Mouse (Mus musculus) intestine, embryonic 16.5 days (tissue): ENCODE data around the gene Clec16a. TPM values are rescaled to one million over a fixed set of nuclear protein-coding genes. Genes with fewer than 3 reads are reported as not detected.

Experiments
- ATAC-seq: fragments of 200-750 bp; cut with Nextera tagmentation; 2 replicates; pipeline ENCODE4 v1.8.0; 2017; ENCODE audit warnings: moderate TSS enrichment, moderate library complexity
- H3K27ac ChIP-seq: fragments of 300-500 bp; sonication (generic); 2 replicates; pipeline ENCODE4 v1.5.1; 2014; ENCODE audit warnings: mild to moderate bottlenecking, low read length
- H3K27me3 ChIP-seq: fragments of 300-500 bp; sonication (generic); replicated peaks from 2 replicates; pipeline ENCODE4 v1.6.1; 2014; ENCODE audit warnings: low read length, control low read depth, mixed read lengths; ENCODE audit not compliant: control insufficient read depth, insufficient read depth
- H3K36me3 ChIP-seq: fragments of 300-500 bp; sonication (generic); 2 replicates; pipeline ENCODE4 v1.6.1; 2014; ENCODE audit warnings: low read length, control low read depth; ENCODE audit not compliant: control insufficient read depth, insufficient read depth
- H3K4me1 ChIP-seq: fragments of 300-500 bp; sonication (generic); 2 replicates; pipeline ENCODE4 v1.6.1; 2014; ENCODE audit warnings: low read length, control low read depth, mixed read lengths; ENCODE audit not compliant: control insufficient read depth, insufficient read depth
- H3K4me2 ChIP-seq: fragments of 300-500 bp; sonication (generic); 2 replicates; pipeline ENCODE4 v1.6.1; 2014; ENCODE audit warnings: low read depth, low read length, control low read depth
- H3K4me3 ChIP-seq: fragments of 300-500 bp; sonication (generic); 2 replicates; pipeline ENCODE4 v1.5.1; 2014; ENCODE audit warnings: mild to moderate bottlenecking, low read length
- H3K9ac ChIP-seq: fragments of 300-500 bp; sonication (generic); 2 replicates; pipeline ENCODE4 v1.6.1; 2014; ENCODE audit warnings: low read depth, low read length
- H3K9me3 ChIP-seq: fragments of 300-500 bp; sonication (generic); 2 replicates; pipeline ENCODE4 v1.6.1; 2016; ENCODE audit warnings: low read length, control low read depth; ENCODE audit not compliant: control insufficient read depth
- WGBS: fragments of 180-500 bp; shearing (Covaris S2); extraction: QIAGEN DNeasy Blood & Tissue Kit; methylation state at CpG from one replicate; pipeline ENCODE4 v1.1.7; 2014; 5-methylcytosine and 5-hydroxymethylcytosine counted together
- polyA plus RNA-seq: library from polyadenylated mRNA; unstranded; fragments of >200 nt; fragmentation: Nextera tagmentation; extraction: Ambion mirVana; gene quantifications from 2 replicates; pipeline ENCODE4 v1.2.1, GENCODE M21; 2015

Gene Clec16a
- polyA plus RNA-seq, 1 experiment from 2014 or later: 24.3 TPM

DNA sequence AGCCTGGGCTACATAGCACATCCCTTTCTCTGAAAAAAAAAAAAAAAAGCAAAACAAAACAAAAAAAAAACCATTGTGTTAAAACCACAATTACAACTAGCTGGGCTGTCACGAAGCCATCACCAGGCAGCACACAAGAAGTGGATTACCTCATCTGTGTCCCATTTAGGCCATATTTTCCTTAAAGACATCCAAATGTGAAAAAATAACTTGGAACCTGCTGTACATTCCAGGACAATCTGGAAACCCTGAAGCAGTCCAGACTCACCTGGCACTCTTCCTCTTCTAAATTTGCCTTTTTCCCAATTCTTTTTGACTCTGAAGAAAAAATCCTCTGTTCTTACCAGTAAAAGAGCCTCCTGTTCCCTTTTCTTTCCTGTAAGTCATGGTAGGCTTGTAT, 166.4 kb downstream of the Clec16a start:
- Histone ChIP-seq H3K4me2 (no peak overlapping the region), H3K9me3 (no peaks in the 10 kb centered on the region), H3K36me3 (no peaks in the 10 kb centered on the region), H3K27me3 (no peaks in the 10 kb centered on the region), H3K4me3 (no peak overlapping the region), H3K9ac (no peak overlapping the region), H3K27ac (no peak overlapping the region), H3K4me1 (peaks cover 8% of the 10 kb centered on the region)
- WGBS: 83% methylated on average over 1 of the region's 1 CpGs
- no peak for ATAC-seq

DNA sequence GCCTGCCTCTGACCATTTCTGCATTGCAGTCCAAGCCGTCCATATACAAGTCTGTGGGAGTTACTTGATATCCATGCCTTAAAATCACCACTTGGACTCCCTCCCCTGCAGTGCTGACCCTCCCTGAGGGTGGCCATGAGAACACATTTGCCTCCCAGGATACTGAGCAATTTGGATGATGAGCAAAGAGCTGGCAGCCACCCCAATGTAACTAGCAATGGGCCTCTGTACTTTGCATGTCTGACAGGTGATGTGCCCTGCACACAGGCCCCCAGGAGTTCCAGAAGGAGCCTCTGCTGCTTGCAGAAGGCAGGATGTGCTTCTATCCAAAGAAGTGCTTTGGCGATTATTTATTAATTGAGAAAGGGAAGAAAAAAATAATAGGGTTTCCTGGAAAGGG, 167.9 kb downstream of the Clec16a start:
- 51% methylated on average over 2 of the region's 2 CpGs for WGBS
- ATAC-seq: no peak
- no peaks in the 10 kb centered on the region for H3K27me3 ChIP-seq

DNA sequence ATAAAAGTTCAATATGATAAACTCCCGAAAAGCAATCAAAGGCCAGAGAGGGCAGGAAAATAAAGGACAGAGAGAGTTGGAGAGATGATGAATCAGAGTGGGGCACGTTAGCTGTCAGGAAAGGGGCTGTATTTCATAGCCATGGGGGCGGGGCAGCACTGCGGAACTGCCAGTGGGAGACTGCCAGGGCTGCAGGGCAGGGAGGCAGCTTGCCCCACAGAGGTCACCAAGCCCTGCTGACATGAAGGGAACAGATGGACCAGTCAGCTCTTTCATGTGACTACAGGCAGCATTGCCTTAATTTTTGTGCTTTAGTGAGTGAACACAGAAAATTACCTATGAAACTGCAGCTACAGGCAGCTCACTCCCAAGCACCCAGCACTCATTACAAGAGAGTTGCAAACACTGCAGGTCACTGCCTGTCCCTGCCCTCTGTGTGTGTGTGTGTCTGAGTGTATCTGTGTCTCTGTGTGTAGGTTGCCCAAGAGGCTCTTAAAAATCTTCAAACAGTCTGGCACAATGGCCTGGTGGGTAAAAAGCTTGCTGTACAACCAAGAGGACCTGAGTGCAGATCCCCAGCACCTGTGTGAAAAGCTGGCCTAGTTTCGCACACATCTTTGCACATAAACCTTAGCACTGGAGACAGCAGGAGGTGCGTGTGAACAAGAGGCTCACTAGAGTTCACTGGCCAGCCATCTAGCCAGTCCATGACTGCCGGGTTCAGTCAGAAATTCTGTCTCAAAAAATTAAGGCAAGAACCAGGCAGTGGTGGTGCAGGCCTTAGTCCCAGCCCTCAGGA, 168.5 kb downstream of the Clec16a start:
- no peak overlapping the region for H3K27ac ChIP-seq
- H3K9me3 ChIP-seq: no peaks in the 10 kb centered on the region
- no peak overlapping the region for H3K4me3 ChIP-seq
- 0 out of 2 replicates have a peak, but pooled peaks have one; percentile 33 for ATAC-seq
- no peak overlapping the region for H3K9ac ChIP-seq
- H3K4me1 ChIP-seq: peaks cover 8% of the 10 kb centered on the region
- no peaks in the 10 kb centered on the region for H3K36me3 ChIP-seq
- WGBS: 50% methylated on average over 7 of the region's 7 CpGs
- no peaks in the 10 kb centered on the region for H3K27me3 ChIP-seq
- H3K4me2 ChIP-seq: no peak overlapping the region

More for the DNA sequence above, 167.9 kb downstream of the Clec16a start:
- Histone ChIP-seq H3K4me3 (no peak overlapping the region), H3K4me2 (no peak overlapping the region), H3K27ac (no peak overlapping the region), H3K9ac (no peak overlapping the region), H3K4me1 (peaks cover 8% of the 10 kb centered on the region), H3K36me3 (no peaks in the 10 kb centered on the region), H3K9me3 (no peaks in the 10 kb centered on the region)

DNA sequence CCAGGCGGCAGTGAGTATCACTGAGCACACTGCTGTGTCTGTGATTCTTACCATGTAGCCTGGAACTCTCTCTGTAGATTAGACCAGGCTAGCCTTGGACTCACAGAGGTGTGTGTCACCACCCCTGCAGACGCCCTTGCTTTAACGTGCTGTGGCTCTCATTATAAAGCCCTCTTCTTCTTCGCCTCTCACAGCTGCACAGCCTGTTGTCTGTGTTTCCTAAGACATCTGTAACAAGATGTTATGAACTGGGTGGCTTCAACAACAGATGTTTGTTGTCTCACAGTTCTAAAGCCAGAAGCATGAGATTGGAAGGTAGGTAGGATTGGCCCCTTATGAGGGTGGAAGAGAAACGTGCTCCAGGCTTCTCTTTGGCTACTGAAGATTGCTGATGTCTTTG, 170.1 kb downstream of the Clec16a start:
- no peaks in the 10 kb centered on the region for H3K9me3 ChIP-seq
- no peaks in the 10 kb centered on the region for H3K27me3 ChIP-seq
- no peak overlapping the region for H3K9ac ChIP-seq
- H3K4me1 ChIP-seq: peaks cover 8% of the 10 kb centered on the region
- no peak overlapping the region for H3K4me2 ChIP-seq
- no peak overlapping the region for H3K27ac ChIP-seq
- H3K4me3 ChIP-seq: no peak overlapping the region
- no peak for ATAC-seq
- WGBS: 75% methylated on average over 5 of the region's 5 CpGs
- H3K36me3 ChIP-seq: no peaks in the 10 kb centered on the region

DNA sequence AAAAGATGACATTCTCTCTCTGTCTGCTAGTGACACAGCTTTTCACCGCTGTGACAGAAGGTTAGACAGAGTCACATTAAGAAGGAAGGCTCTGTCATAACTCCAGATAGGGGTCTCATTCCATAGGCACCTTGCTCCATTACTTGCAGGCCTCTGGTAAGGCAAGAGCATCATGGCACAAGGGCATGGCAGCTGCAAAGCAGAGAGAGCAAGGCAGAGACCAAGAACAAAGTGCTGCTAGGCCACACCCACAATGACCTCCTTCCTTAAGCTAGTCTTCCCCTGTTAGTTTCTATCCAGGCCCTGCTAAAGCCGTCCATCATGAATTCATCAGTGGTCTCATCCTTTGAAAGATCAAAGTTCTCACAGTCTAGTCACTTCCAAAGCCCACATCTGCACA, 170.5 kb downstream of the Clec16a start:
- no peak for ATAC-seq
- 86% methylated on average over 2 of the region's 2 CpGs for WGBS
- Histone ChIP-seq H3K9me3 (no peaks in the 10 kb centered on the region), H3K9ac (no peak overlapping the region), H3K36me3 (no peaks in the 10 kb centered on the region), H3K4me3 (no peak overlapping the region), H3K4me1 (peaks cover 8% of the 10 kb centered on the region), H3K27me3 (no peaks in the 10 kb centered on the region), H3K4me2 (no peak overlapping the region), H3K27ac (no peak overlapping the region)

GRCm38 (mm10) chr16:10716696-10717095, 171.6 kb downstream of the Clec16a start:
- no peak overlapping the region for H3K4me3 ChIP-seq
- no peaks in the 10 kb centered on the region for H3K36me3 ChIP-seq
- peaks cover 8% of the 10 kb centered on the region for H3K4me1 ChIP-seq
- no peak for ATAC-seq
- no peaks in the 10 kb centered on the region for H3K27me3 ChIP-seq
- H3K9me3 ChIP-seq: no peaks in the 10 kb centered on the region
- WGBS: 70% methylated on average over 2 of the region's 2 CpGs
- H3K9ac ChIP-seq: no peak overlapping the region
- no peak overlapping the region for H3K27ac ChIP-seq
- no peak overlapping the region for H3K4me2 ChIP-seq

DNA sequence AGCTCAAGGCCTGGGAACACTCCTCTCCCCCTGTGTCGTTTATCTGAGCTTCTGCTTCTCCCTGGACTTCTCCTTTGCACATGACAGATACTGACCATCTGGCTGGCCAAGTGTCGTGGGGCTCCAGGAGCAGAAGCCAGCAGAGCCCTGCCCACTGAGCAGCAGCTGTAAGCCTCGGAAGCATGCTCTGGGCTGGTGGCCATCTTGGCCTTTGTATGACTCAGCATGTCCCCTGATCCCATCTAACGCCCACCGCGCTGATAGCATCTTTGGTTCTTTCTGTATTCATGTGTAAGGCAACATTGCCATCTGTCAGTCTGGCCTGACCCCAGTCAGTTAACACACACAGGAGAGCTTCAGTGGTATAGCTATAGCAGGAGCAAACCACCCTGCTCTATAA, 174.8 kb downstream of the Clec16a start:
- Histone ChIP-seq H3K36me3 (no peaks in the 10 kb centered on the region), H3K9ac (no peak overlapping the region), H3K9me3 (no peaks in the 10 kb centered on the region), H3K27me3 (no peaks in the 10 kb centered on the region), H3K4me3 (no peak overlapping the region), H3K4me2 (no peak overlapping the region), H3K27ac (no peak overlapping the region), H3K4me1 (no peaks in the 10 kb centered on the region)
- WGBS: 62% methylated on average over 6 of the region's 6 CpGs
- ATAC-seq: no peak

DNA sequence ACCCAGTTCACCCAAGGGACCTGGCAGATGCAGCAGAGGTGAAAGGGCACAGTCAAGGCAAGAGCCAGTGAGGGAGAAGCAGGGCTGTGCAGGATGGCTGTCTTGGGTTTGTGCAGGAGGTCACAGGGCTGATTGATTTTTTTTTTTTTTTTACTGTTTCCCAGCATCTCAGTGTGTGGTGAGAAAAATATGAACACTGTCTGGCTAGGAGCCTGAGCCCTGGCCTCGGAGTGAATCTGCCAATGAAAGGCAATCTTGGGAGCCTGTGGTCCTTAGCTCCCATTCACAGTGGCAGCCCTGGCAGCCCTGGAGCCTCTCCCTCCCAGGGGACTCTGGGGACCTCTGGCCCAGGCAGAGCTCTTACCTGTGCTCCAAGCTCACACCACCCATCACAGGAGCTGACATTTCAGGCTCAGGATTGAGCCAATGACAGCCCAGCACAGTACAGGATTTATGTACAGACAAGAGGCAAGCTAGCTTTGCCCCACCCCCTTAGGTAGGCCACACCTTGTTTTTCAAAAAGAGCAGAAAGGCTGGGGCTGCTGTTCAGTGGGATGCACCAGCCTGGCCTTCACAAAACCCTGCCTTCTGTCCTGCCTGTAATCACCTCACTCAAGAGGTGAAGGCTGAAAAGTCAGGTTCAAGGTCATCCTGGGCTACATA, 177.9 kb downstream of the Clec16a start:
- WGBS: 55% methylated on average over 1 of the region's 1 CpGs
- no peak overlapping the region for H3K9ac ChIP-seq
- no peaks in the 10 kb centered on the region for H3K36me3 ChIP-seq
- 0 out of 2 replicates have a peak, but pooled peaks have one; percentile 26 for ATAC-seq
- no peak overlapping the region for H3K27ac ChIP-seq
- H3K4me2 ChIP-seq: no peak overlapping the region
- no peaks in the 10 kb centered on the region for H3K27me3 ChIP-seq
- H3K4me1 ChIP-seq: no peaks in the 10 kb centered on the region
- no peaks in the 10 kb centered on the region for H3K9me3 ChIP-seq
- no peak overlapping the region for H3K4me3 ChIP-seq

DNA sequence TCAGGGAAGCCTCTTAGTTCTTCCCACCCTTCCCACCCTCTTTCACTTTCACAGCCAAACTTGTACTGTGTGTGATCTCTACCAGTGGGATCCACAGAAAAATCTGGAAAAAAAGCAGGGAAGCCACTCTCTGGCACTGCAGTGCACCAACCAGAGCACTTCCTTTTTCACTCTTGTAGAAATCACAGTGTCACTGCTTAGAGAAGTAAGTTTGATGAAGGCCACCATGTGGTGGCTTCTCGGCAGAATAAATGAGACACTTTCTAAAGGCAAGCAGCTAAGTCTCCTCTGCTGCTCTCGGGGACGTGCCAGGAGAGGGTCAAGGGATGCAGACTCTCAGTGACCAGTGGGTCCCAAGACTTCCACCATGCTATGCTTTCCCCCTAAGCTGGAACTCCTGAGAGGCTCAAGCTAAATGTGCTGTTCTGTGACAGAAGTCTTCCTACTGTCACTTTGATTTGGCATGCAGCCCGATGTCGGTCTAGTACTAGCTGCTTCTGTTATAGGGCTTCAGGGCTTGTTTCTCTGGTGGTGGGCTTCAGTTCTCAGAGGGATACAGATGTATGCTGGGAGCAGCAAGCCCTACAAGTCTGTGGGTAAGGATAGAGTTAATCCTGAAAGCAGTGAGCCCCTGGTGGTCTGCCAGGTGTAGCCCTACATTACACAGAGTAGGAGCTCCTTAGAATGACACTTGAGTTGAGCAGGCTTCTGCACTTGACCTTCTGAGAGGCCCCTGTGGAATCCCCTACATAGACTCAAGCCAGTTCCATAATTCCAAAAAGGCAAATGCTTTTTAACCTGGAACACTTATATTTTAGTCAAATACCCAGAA, 178.9 kb downstream of the Clec16a start:
- Histone ChIP-seq H3K4me2 (no peak overlapping the region), H3K4me1 (no peaks in the 10 kb centered on the region), H3K27me3 (no peaks in the 10 kb centered on the region), H3K9me3 (no peaks in the 10 kb centered on the region), H3K4me3 (no peak overlapping the region), H3K36me3 (no peaks in the 10 kb centered on the region), H3K9ac (no peak overlapping the region), H3K27ac (no peak overlapping the region)
- ATAC-seq: no peak
- WGBS: 75% methylated on average over 5 of the region's 5 CpGs
